7 mouse cellular contexts compared by ENCODE assay signal in genomic region chr13:49291398-49291797, GRCm38 (mm10). TPM values are rescaled to one million over a fixed set of nuclear protein-coding genes. Genes with fewer than 3 reads are reported as not detected.
DNase-seq lines count a peak whose midpoint lies in the region; ATAC-seq and TF ChIP-seq lines count a peak whose summit lies in the region.

No protein-coding gene starts in this region.

- H3K4me3 ChIP-seq in liver, embryonic 11.5 days (ENCODE audit: low read depth, low read length) = no peak overlapping the region
- no peak overlapping the region for H3K4me3 ChIP-seq in thymus, adult 2 months (ENCODE audit: control insufficient read depth, insufficient read depth, low read length)
- no peak overlapping the region for H3K4me3 ChIP-seq in hindbrain, embryonic 10.5 days

- no peak for TF ChIP-seq CTCF in thymus, adult 2 months (IDR thresholded peaks at IDR 0.05; ENCODE audit: borderline replicate concordance, control insufficient read depth, extremely low read depth, insufficient read depth, low read length, poor library complexity)

- no peak overlapping the region for H3K9ac ChIP-seq in liver, embryonic 11.5 days (ENCODE audit: low read depth, low read length)

- WGBS in liver, embryonic 11.5 days = 48% methylated on average over 1 of the region's 1 CpGs
- 87% methylated on average over 1 of the region's 1 CpGs for WGBS in thymus, adult 2 months
- 45% methylated on average over 1 of the region's 1 CpGs for WGBS in hindbrain, embryonic 10.5 days

- no peak for TF ChIP-seq POLR2A in thymus, adult 2 months (IDR thresholded peaks at IDR 0.05; ENCODE audit: control insufficient read depth, extremely low read depth, insufficient read depth, low read length, poor library complexity)

- no peak overlapping the region for H3K27ac ChIP-seq in liver, embryonic 11.5 days (ENCODE audit: low read depth, low read length)
- no peak overlapping the region for H3K27ac ChIP-seq in thymus, adult 2 months (ENCODE audit: control insufficient read depth, insufficient read depth, low read length)
- no peak overlapping the region for H3K27ac ChIP-seq in hindbrain, embryonic 10.5 days

- no peaks in the 10 kb centered on the region for H3K4me1 ChIP-seq in liver, embryonic 11.5 days (replicated peaks; ENCODE audit: control insufficient read depth, insufficient read depth, low read length)
- H3K4me1 ChIP-seq in thymus, adult 2 months (replicated peaks; ENCODE audit: control insufficient read depth, insufficient read depth, low read length) = no peaks in the 10 kb centered on the region
- H3K4me1 ChIP-seq in hindbrain, embryonic 10.5 days (replicated peaks) = no peaks in the 10 kb centered on the region

- DNase-seq in liver = peak; percentile 45
- no peak for DNase-seq in liver, embryonic 11.5 days (ENCODE audit: low spot score)
- DNase-seq in R1 (ENCODE audit: low read depth, low spot score) = peak; percentile 66
- peak; percentile 45 to 49 for DNase-seq in kidney, postnatal 25 days
- DNase-seq in thymus, adult 2 months = peak; percentile 67
- no peak for DNase-seq in cerebellum, adult 18-20 months
- no peak for DNase-seq in hindbrain, embryonic 10.5 days (ENCODE audit: low spot score)

- peaks cover 4% of the 10 kb centered on the region; the same call in 1 of the 2 replicates for H3K9me3 ChIP-seq in liver, embryonic 11.5 days (ENCODE audit: control insufficient read depth, low read length)
- 0 out of 2 replicates have a peak, but pooled peaks cover 5% of the 10 kb centered on the region for H3K9me3 ChIP-seq in hindbrain, embryonic 10.5 days

- H3K27me3 ChIP-seq in liver, embryonic 11.5 days (replicated peaks; ENCODE audit: control insufficient read depth, insufficient read depth, low read length) = no peaks in the 10 kb centered on the region
- no peaks in the 10 kb centered on the region for H3K27me3 ChIP-seq in thymus, adult 2 months (ENCODE audit: control insufficient read depth, insufficient read depth, low read length)
- no peaks in the 10 kb centered on the region for H3K27me3 ChIP-seq in hindbrain, embryonic 10.5 days (ENCODE audit: insufficient read depth, poor library complexity, severe bottlenecking)

- no peaks in the 10 kb centered on the region for H3K36me3 ChIP-seq in liver, embryonic 11.5 days (ENCODE audit: control insufficient read depth, insufficient read depth, low read length)
- peaks cover 37% of the 10 kb centered on the region for H3K36me3 ChIP-seq in thymus, adult 2 months (ENCODE audit: control insufficient read depth, insufficient read depth, low read length)
- H3K36me3 ChIP-seq in hindbrain, embryonic 10.5 days = peaks cover 19% of the 10 kb centered on the region; the same call in 1 of the 2 replicates

- ATAC-seq in liver, embryonic 11.5 days (replicated peaks; ENCODE audit: low FRiP score) = no peak

- no peak overlapping the region for H3K4me2 ChIP-seq in liver, embryonic 11.5 days

RNA-seq across cellular contexts. Expression of gene Fgd3, which starts 28.7 kb away (rescaled TPM):
- 0.74 and 0.92 TPM in 2 replicates for polyA plus RNA-seq in liver, embryonic 11.5 days (2014; fragmentation: Nextera tagmentation; extraction: Ambion mirVana)
- polyA plus RNA-seq in thymus, adult 2 months (2012; rRNA removed) = 17.8 and 19.2 TPM in 2 replicates
- 0.98 TPM in 2 replicates for polyA plus RNA-seq in hindbrain, embryonic 10.5 days (2016; fragmentation: Nextera tagmentation; extraction: Ambion mirVana)

RNA-seq across cellular contexts. Expression of gene Susd3, which starts 42.9 kb away (rescaled TPM):
- polyA plus RNA-seq in liver, embryonic 11.5 days (2014; fragmentation: Nextera tagmentation; extraction: Ambion mirVana) = 4.4 and 5.2 TPM in 2 replicates
- polyA plus RNA-seq in thymus, adult 2 months (2012; rRNA removed) = 13.1 and 16.2 TPM in 2 replicates
- polyA plus RNA-seq in hindbrain, embryonic 10.5 days (2016; fragmentation: Nextera tagmentation; extraction: Ambion mirVana) = 1.4 and 1.6 TPM in 2 replicates

RNA-seq across cellular contexts. Expression of gene Bicd2, which starts 50.0 kb away (rescaled TPM):
- 22.6 TPM in 2 replicates for polyA plus RNA-seq in liver, embryonic 11.5 days (2014; fragmentation: Nextera tagmentation; extraction: Ambion mirVana)
- 47.8 and 51.1 TPM in 2 replicates for polyA plus RNA-seq in thymus, adult 2 months (2012; rRNA removed)
- polyA plus RNA-seq in hindbrain, embryonic 10.5 days (2016; fragmentation: Nextera tagmentation; extraction: Ambion mirVana) = 31.8 and 32.0 TPM in 2 replicates

Comparison
In these comparisons a context has a peak if more than half of its experiments do, and no peak if none do; other contexts are left out.
1. DNase-seq: peak in liver (single experiment), R1 (single experiment), kidney, postnatal 25 days (2 of 2) and thymus, adult 2 months (single experiment); none in liver, embryonic 11.5 days (single experiment), cerebellum, adult 18-20 months (0 of 2) and hindbrain, embryonic 10.5 days (single experiment).